8 mouse cellular contexts compared by ENCODE assay signal in the genomic region with DNA sequence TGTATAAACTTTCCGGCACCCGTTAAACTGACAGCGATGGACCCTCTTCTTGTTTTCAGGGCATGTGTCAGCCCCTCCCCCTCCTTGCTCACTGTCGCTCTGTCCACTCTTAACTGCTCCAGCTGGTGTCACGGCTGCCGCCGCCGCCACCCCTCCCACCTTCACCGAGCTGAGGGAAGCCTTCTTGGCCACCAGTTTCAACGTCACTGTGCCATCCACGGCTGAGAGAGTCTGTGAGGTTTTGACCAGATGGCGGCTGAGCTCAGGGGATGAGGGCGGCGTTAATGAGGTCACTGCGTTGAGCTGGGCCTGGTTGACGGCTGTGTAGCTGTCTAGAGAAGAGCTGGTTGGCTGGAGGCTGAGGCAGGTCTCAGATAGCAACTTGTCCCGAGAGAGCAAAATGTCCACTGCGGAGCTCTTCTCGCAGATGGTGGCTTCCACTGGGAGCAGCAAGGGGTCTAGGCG. TPM values are rescaled to one million over a fixed set of nuclear protein-coding genes. Genes with fewer than 3 reads are reported as not detected.
DNase-seq lines count a peak whose midpoint lies in the region; ATAC-seq and TF ChIP-seq lines count a peak whose summit lies in the region.
"Had no signal": no experiment of that assay in that cellular context is flagged by ENCODE, and none has a peak within 500 bp of the region (broad histone marks: within the 10 kb centered on the region; RNA-seq: fewer than 3 reads in every experiment).

No protein-coding gene starts in this region.

- peak; percentile 28 for ATAC-seq in midbrain, embryonic 13.5 days
- no peak for ATAC-seq in midbrain, embryonic 14.5 days (ENCODE audit: low FRiP score, low TSS enrichment)
- ATAC-seq in heart, postnatal 0 days (ENCODE audit: insufficient read depth, low read depth) = peak; percentile 63
- no peak for ATAC-seq in liver, embryonic 16.5 days (ENCODE audit: low read depth)

- TF ChIP-seq CTCF in cerebellum, adult 2 months (IDR thresholded peaks at IDR 0.05; ENCODE audit: borderline replicate concordance, insufficient read depth, low read depth, low read length) = no peak
- TF ChIP-seq CTCF in heart, postnatal 0 days (IDR thresholded peaks at IDR 0.05; ENCODE audit: low read depth) = no peak

- no peak overlapping the region for H3K4me2 ChIP-seq in midbrain, embryonic 13.5 days (replicated peaks)
- no peak overlapping the region for H3K4me2 ChIP-seq in midbrain, embryonic 14.5 days (ENCODE audit: low read length)
- peak overlapping the region; percentile 36 for H3K4me2 ChIP-seq in heart, postnatal 0 days (ENCODE audit: low read depth, low read length)
- H3K4me2 ChIP-seq in liver, embryonic 16.5 days (ENCODE audit: low read depth, low read length) = peak overlapping the region; percentile 18; the same call in 1 of the 2 replicates
- H3K4me2 ChIP-seq: lung, embryonic 14.5 days had no signal

- no peak overlapping the region for H3K9ac ChIP-seq in midbrain, embryonic 13.5 days (replicated peaks)
- H3K9ac ChIP-seq in midbrain, embryonic 14.5 days (replicated peaks; ENCODE audit: low read length) = no peak overlapping the region
- H3K9ac ChIP-seq in heart, postnatal 0 days (replicated peaks; ENCODE audit: low read depth, low read length) = no peak overlapping the region
- no peak overlapping the region for H3K9ac ChIP-seq in liver, embryonic 16.5 days (ENCODE audit: low read depth, low read length)
- H3K9ac ChIP-seq: lung, embryonic 14.5 days had no signal

- H3K27me3 ChIP-seq in midbrain, embryonic 13.5 days = no peaks in the 10 kb centered on the region
- H3K27me3 ChIP-seq in midbrain, embryonic 14.5 days (ENCODE audit: control insufficient read depth, insufficient read depth, low read length) = no peaks in the 10 kb centered on the region
- H3K27me3 ChIP-seq in cerebellum, adult 2 months (ENCODE audit: control insufficient read depth, insufficient read depth, low read length) = no peaks in the 10 kb centered on the region
- H3K27me3 ChIP-seq in heart, postnatal 0 days (ENCODE audit: control insufficient read depth, insufficient read depth, low read length) = no peaks in the 10 kb centered on the region
- no peaks in the 10 kb centered on the region for H3K27me3 ChIP-seq in liver, embryonic 16.5 days (ENCODE audit: control insufficient read depth, insufficient read depth, low read depth, low read length)

- no peak overlapping the region; the same call in 1 of the 2 replicates for H3K27ac ChIP-seq in midbrain, embryonic 13.5 days
- no peak overlapping the region for H3K27ac ChIP-seq in midbrain, embryonic 14.5 days (replicated peaks; ENCODE audit: low read depth, low read length)
- peak overlapping the region; percentile 65 for H3K27ac ChIP-seq in cerebellum, adult 2 months (ENCODE audit: insufficient read depth, low read length)
- H3K27ac ChIP-seq in heart, postnatal 0 days (ENCODE audit: low read depth) = peak overlapping the region; percentile 72
- no peak overlapping the region for H3K27ac ChIP-seq in liver, embryonic 16.5 days (ENCODE audit: low read length)

- DNase-seq in midbrain, embryonic 14.5 days = no peak
- DNase-seq in cerebellum, adult 2 months = peak; percentile 91 to 97
- no peak for DNase-seq in heart, postnatal 0 days (ENCODE audit: low spot score)
- DNase-seq in urinary bladder, adult 2 months (ENCODE audit: low spot score) = no peak
- no peak for DNase-seq in yolk sac, embryonic 10.5 days (ENCODE audit: low spot score)

- 81% methylated on average over 20 of the region's 20 CpGs for WGBS in midbrain, embryonic 13.5 days
- 78% methylated on average over 20 of the region's 20 CpGs for WGBS in midbrain, embryonic 14.5 days
- 9% methylated on average over 20 of the region's 20 CpGs for WGBS in cerebellum, adult 2 months
- 53% methylated on average over 20 of the region's 20 CpGs for WGBS in heart, postnatal 0 days
- WGBS in liver, embryonic 16.5 days (ENCODE audit: insufficient replicate concordance) = 51% methylated on average over 20 of the region's 20 CpGs

- TF ChIP-seq POLR2A in cerebellum, adult 2 months (IDR thresholded peaks at IDR 0.05; ENCODE audit: borderline replicate concordance, insufficient read depth, low read length) = peak; percentile 37; the same call in 1 of the 2 replicates

- peaks cover 50% of the 10 kb centered on the region for H3K4me1 ChIP-seq in midbrain, embryonic 13.5 days (replicated peaks)
- peaks cover 32% of the 10 kb centered on the region for H3K4me1 ChIP-seq in midbrain, embryonic 14.5 days (ENCODE audit: control insufficient read depth, insufficient read depth, low read length)
- H3K4me1 ChIP-seq in cerebellum, adult 2 months (ENCODE audit: control insufficient read depth, insufficient read depth, low read length) = peaks cover 36% of the 10 kb centered on the region; the same call in 1 of the 2 replicates
- H3K4me1 ChIP-seq in heart, postnatal 0 days (ENCODE audit: control insufficient read depth, insufficient read depth) = peaks cover 36% of the 10 kb centered on the region
- peaks cover 10% of the 10 kb centered on the region for H3K4me1 ChIP-seq in liver, embryonic 16.5 days (ENCODE audit: control insufficient read depth, low read depth, low read length)

- peaks cover 33% of the 10 kb centered on the region for H3K36me3 ChIP-seq in midbrain, embryonic 13.5 days
- peaks cover 19% of the 10 kb centered on the region for H3K36me3 ChIP-seq in midbrain, embryonic 14.5 days (ENCODE audit: control insufficient read depth, insufficient read depth, low read length)
- peaks cover 51% of the 10 kb centered on the region for H3K36me3 ChIP-seq in heart, postnatal 0 days (replicated peaks; ENCODE audit: control insufficient read depth, insufficient read depth, low read length)
- H3K36me3 ChIP-seq in liver, embryonic 16.5 days (ENCODE audit: control insufficient read depth, insufficient read depth) = no peaks in the 10 kb centered on the region

- TF ChIP-seq EP300 in heart, postnatal 0 days (IDR thresholded peaks at IDR 0.05; ENCODE audit: low read depth) = no peak

- no peaks in the 10 kb centered on the region for H3K9me3 ChIP-seq in midbrain, embryonic 13.5 days
- no peaks in the 10 kb centered on the region for H3K9me3 ChIP-seq in midbrain, embryonic 14.5 days (ENCODE audit: control insufficient read depth, low read length)
- no peaks in the 10 kb centered on the region for H3K9me3 ChIP-seq in heart, postnatal 0 days (replicated peaks; ENCODE audit: control insufficient read depth, low read length)
- no peaks in the 10 kb centered on the region for H3K9me3 ChIP-seq in liver, embryonic 16.5 days (replicated peaks; ENCODE audit: control insufficient read depth, low read length)

- H3K4me3 ChIP-seq in midbrain, embryonic 13.5 days (replicated peaks) = no peak overlapping the region
- no peak overlapping the region for H3K4me3 ChIP-seq in midbrain, embryonic 14.5 days (replicated peaks; ENCODE audit: low read depth, low read length)
- H3K4me3 ChIP-seq in cerebellum, adult 2 months (replicated peaks; ENCODE audit: insufficient read depth, low read depth, low read length) = peak overlapping the region; percentile 20
- no peak overlapping the region for H3K4me3 ChIP-seq in heart, postnatal 0 days (ENCODE audit: low read depth, low read length)
- H3K4me3 ChIP-seq in liver, embryonic 16.5 days (ENCODE audit: low read depth, low read length) = no peak overlapping the region

RNA-seq across cellular contexts. Expression of gene Klf7, which starts 43.3 kb away (rescaled TPM):
- polyA plus RNA-seq in midbrain, embryonic 13.5 days (2015; fragmentation: Nextera tagmentation; extraction: Ambion mirVana) = 84.5 and 92.2 TPM in 2 replicates
- 86.1 and 95.5 TPM in 2 replicates for polyA plus RNA-seq in midbrain, embryonic 14.5 days (2014; fragmentation: Nextera tagmentation; extraction: Ambion mirVana)
- 19.7 and 21.5 TPM in 2 replicates for polyA plus RNA-seq in cerebellum, adult 2 months (2012; rRNA removed)
- 8.6 and 21.3 TPM in 2 replicates for total RNA-seq in heart, postnatal 0 days (2014; rRNA removed; ENCODE audit: low replicate concordance)
- 13.5 and 17.4 TPM in 2 replicates for polyA plus RNA-seq in heart, postnatal 0 days (2015; fragmentation: Nextera tagmentation; extraction: Ambion mirVana)
- 5.4 and 7.8 TPM in 2 replicates for polyA plus RNA-seq in liver, embryonic 16.5 days (2015; fragmentation: Nextera tagmentation; extraction: Ambion mirVana)
- 16.0 and 21.5 TPM in 2 replicates for polyA plus RNA-seq in urinary bladder, adult 2 months (2012; rRNA removed)

Comparison
In these comparisons a context has a peak if more than half of its experiments do, and no peak if none do; other contexts are left out.
1. ATAC-seq: peak in midbrain, embryonic 13.5 days (single experiment) and heart, postnatal 0 days (single experiment); none in midbrain, embryonic 14.5 days (single experiment) and liver, embryonic 16.5 days (single experiment).
2. H3K27ac ChIP-seq: peak in cerebellum, adult 2 months (single experiment) and heart, postnatal 0 days (single experiment); none in midbrain, embryonic 13.5 days (single experiment), midbrain, embryonic 14.5 days (single experiment) and liver, embryonic 16.5 days (single experiment).
3. H3K4me2 ChIP-seq: peak in heart, postnatal 0 days (single experiment) and liver, embryonic 16.5 days (single experiment); none in midbrain, embryonic 13.5 days (single experiment) and midbrain, embryonic 14.5 days (single experiment).
4. DNase-seq: peak in cerebellum, adult 2 months (2 of 2); none in midbrain, embryonic 14.5 days (single experiment), heart, postnatal 0 days (single experiment), urinary bladder, adult 2 months (single experiment) and yolk sac, embryonic 10.5 days (single experiment).